Mouse (Mus musculus) neural tube, embryonic 12.5 days (tissue): ENCODE results near the gene Zfp672. TPM values are rescaled to one million over a fixed set of nuclear protein-coding genes. Genes with fewer than 3 reads are reported as not detected.

Experiments used
- polyA plus RNA-seq: library from polyadenylated mRNA; unstranded; fragments of >200 nt; fragmentation: Nextera tagmentation; extraction: Ambion mirVana; gene quantifications from 2 replicates; pipeline ENCODE4 v1.2.1, GENCODE M21; 2016

The Zfp672 gene
- polyA plus RNA-seq, 1 experiment from 2014 or later = 32.2 TPM

Other genes with a start within 250 kb of the Zfp672 start
- gene Gm12248, start 237.2 kb downstream of the Zfp672 start, polyA plus RNA-seq = not detected in 2 replicates
- gene Cnot8, start 226.2 kb downstream of the Zfp672 start, polyA plus RNA-seq = 109 and 116 TPM in 2 replicates
- 19.1 and 22.3 TPM in 2 replicates for gene Gemin5, start 161.8 kb downstream of the Zfp672 start, polyA plus RNA-seq
- 111 and 115 TPM in 2 replicates for gene Mrpl22, start 158.7 kb downstream of the Zfp672 start, polyA plus RNA-seq
- 2.0 TPM in 2 replicates for gene Igtp, start 130.8 kb downstream of the Zfp672 start, polyA plus RNA-seq
- gene Irgm2, start 130.7 kb downstream of the Zfp672 start, polyA plus RNA-seq = 0.50 and 0.85 TPM in 2 replicates
- gene 4930438A08Rik, start 55.5 kb downstream of the Zfp672 start, polyA plus RNA-seq = 0.15 TPM in 1 of 2 replicates, not detected in the other
- 27.4 and 30.8 TPM in 2 replicates for gene Zfp692, start 23.3 kb downstream of the Zfp672 start, polyA plus RNA-seq
- 51.5 and 52.8 TPM in 2 replicates for gene Sh3bp5l, start 385 bp upstream of the Zfp672 start, polyA plus RNA-seq
- not detected in 2 replicates for gene Lypd8, start 48.7 kb upstream of the Zfp672 start, polyA plus RNA-seq
- gene 1810065E05Rik, start 90.8 kb upstream of the Zfp672 start, polyA plus RNA-seq = not detected in 2 replicates
- not detected in 2 replicates for gene Gm12253, start 102.2 kb upstream of the Zfp672 start, polyA plus RNA-seq
- gene Lypd9, start 122.6 kb upstream of the Zfp672 start, polyA plus RNA-seq = not detected in 2 replicates
- not detected in 2 replicates for gene Olfr30, start 131.9 kb upstream of the Zfp672 start, polyA plus RNA-seq
- not detected in 2 replicates for gene Olfr332, start 162.2 kb upstream of the Zfp672 start, polyA plus RNA-seq
- gene Olfr331, start 172.2 kb upstream of the Zfp672 start, polyA plus RNA-seq = not detected in 2 replicates
- gene Olfr330, start 204.5 kb upstream of the Zfp672 start, polyA plus RNA-seq = not detected in 2 replicates
- gene Olfr329-ps, start 216.1 kb upstream of the Zfp672 start, polyA plus RNA-seq = not detected in 2 replicates
- 0.09 TPM in 1 of 2 replicates, not detected in the other for gene Olfr328, start 225.3 kb upstream of the Zfp672 start, polyA plus RNA-seq
- gene Olfr224, start 240.2 kb upstream of the Zfp672 start, polyA plus RNA-seq = not detected in 2 replicates
- not detected in 2 replicates for gene Olfr325, start 247.4 kb upstream of the Zfp672 start, polyA plus RNA-seq